Mouse (Mus musculus): ENCODE measurements around the gene Zfp874b. TPM values are rescaled to one million over a fixed set of nuclear protein-coding genes. Genes with fewer than 3 reads are reported as not detected.
A peak's percentile ranks its signal among the peaks of the same experiment; 100 is the strongest.

Gene Zfp874b
- polyA plus RNA-seq (2014; fragmentation: Nextera tagmentation; extraction: Ambion mirVana), result 2.4 TPM in 2 replicates

GRCm38 (mm10) chr13:67483625-67484423 lies at the start of gene Zfp874b:
TSS of gene Zfp874b (minus strand) at chr13:67484258.
- H3K27ac ChIP-seq (replicated peaks; ENCODE audit: low read depth, low read length), result no peak within 1 kb of the TSS
- H3K36me3 ChIP-seq (replicated peaks; ENCODE audit: control insufficient read depth, insufficient read depth, low read depth, low read length), result no peaks in the 10 kb centered on the region
- DNase-seq (ENCODE audit: low spot score), result peak; percentile 90
- peak; percentile 91 for ATAC-seq (replicated peaks; ENCODE audit: insufficient number of reproducible peaks, low FRiP score, low TSS enrichment, low read depth)
- no peaks in the 10 kb centered on the region for H3K9me3 ChIP-seq (replicated peaks; ENCODE audit: control insufficient read depth, low read length)
- WGBS, result 6% methylated on average over 20 of the region's 20 CpGs
- peak within 1 kb of the TSS; percentile 56 for H3K4me3 ChIP-seq (ENCODE audit: low read depth, low read length)
- H3K4me1 ChIP-seq (ENCODE audit: control insufficient read depth, insufficient read depth, low read length), result no peaks in the 10 kb centered on the region
- peak within 1 kb of the TSS; percentile 53 for H3K9ac ChIP-seq (replicated peaks; ENCODE audit: low read length)
- no peaks in the 10 kb centered on the region for H3K27me3 ChIP-seq (ENCODE audit: control insufficient read depth, insufficient read depth, low read length)
- H3K4me2 ChIP-seq (ENCODE audit: low read depth, low read length), result peak within 1 kb of the TSS; percentile 51

- H3K9me3 ChIP-seq (replicated peaks; ENCODE audit: control insufficient read depth, low read length), result no peaks in the 10 kb centered on the region
- DNase-seq (ENCODE audit: low spot score), result no peak
- ATAC-seq (replicated peaks; ENCODE audit: insufficient number of reproducible peaks, low FRiP score, low TSS enrichment, low read depth), result no peak
- H3K27me3 ChIP-seq (ENCODE audit: control insufficient read depth, insufficient read depth, low read length), result no peaks in the 10 kb centered on the region
- no peak overlapping the region for H3K4me2 ChIP-seq (ENCODE audit: low read depth, low read length)
- H3K4me1 ChIP-seq (ENCODE audit: control insufficient read depth, insufficient read depth, low read length), result no peaks in the 10 kb centered on the region
- no peak overlapping the region for H3K4me3 ChIP-seq (ENCODE audit: low read depth, low read length)
- H3K36me3 ChIP-seq (replicated peaks; ENCODE audit: control insufficient read depth, insufficient read depth, low read depth, low read length), result no peaks in the 10 kb centered on the region
- 81% methylated on average over 3 of the region's 3 CpGs for WGBS
- H3K27ac ChIP-seq (replicated peaks; ENCODE audit: low read depth, low read length), result no peak overlapping the region
- no peak overlapping the region for H3K9ac ChIP-seq (replicated peaks; ENCODE audit: low read length)
These were observed 43.1 kb upstream of the Zfp874b start for GRCm38 (mm10) chr13:67527049-67527730.

DNA sequence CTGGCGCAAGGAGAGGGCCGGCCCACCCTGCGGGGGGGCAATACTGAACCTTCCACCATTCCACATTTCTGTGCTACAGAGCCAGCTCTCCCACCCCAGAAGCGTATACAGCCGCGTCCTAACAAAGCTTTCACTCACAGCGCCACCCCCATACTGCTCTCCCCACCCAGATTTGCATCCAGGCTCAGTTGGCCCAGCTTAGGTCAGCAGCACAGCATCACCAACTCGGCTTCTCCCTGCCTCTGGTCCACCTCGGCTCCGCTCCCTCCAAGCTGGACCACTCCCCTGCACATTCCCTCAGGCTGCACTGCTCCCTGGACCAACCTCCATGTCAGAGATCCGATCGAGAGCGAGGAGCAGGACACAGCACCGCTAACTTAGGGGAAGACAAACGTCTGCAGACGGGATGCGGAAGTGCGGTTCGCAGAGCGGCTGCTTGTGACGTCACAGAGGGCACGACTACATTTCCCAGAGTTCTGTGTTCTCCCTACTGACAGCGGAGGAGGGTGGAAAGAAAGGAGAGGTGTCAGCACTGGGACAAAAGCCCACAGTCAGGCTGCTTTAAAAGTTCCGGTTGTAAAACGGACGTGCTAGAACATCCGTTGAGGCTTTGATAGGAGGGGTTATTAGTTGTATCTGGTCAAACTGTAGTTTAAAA lies 41.8 kb upstream of the Zfp874b start, which contains the start of the genes Gm26965 and Zfp87:
Gm26965 (minus strand) TSS at position 399 of the 658 bp plus-strand sequence.
Zfp87 (minus strand) TSS at position 425 of the 658 bp plus-strand sequence.
- H3K4me2 ChIP-seq (ENCODE audit: low read depth, low read length), result peak within 1 kb of the TSS; percentile 60
- H3K27ac ChIP-seq (replicated peaks; ENCODE audit: low read depth, low read length), result 0 out of 2 replicates have a peak within 1 kb of the TSS, but pooled peaks have one; percentile 41
- peak within 1 kb of the TSS; percentile 77 for H3K4me3 ChIP-seq (ENCODE audit: low read depth, low read length)
- H3K27me3 ChIP-seq (ENCODE audit: control insufficient read depth, insufficient read depth, low read length), result no peaks in the 10 kb centered on the region
- no peaks in the 10 kb centered on the region for H3K4me1 ChIP-seq (ENCODE audit: control insufficient read depth, insufficient read depth, low read length)
- H3K36me3 ChIP-seq (replicated peaks; ENCODE audit: control insufficient read depth, insufficient read depth, low read depth, low read length), result no peaks in the 10 kb centered on the region
- H3K9ac ChIP-seq (replicated peaks; ENCODE audit: low read length), result peak within 1 kb of the TSS; percentile 84
- peak; percentile 99 for ATAC-seq (replicated peaks; ENCODE audit: insufficient number of reproducible peaks, low FRiP score, low TSS enrichment, low read depth)
- under 1% methylated on average over 27 of the region's 27 CpGs for WGBS
- DNase-seq (ENCODE audit: low spot score), result peak; percentile 96
- no peaks in the 10 kb centered on the region for H3K9me3 ChIP-seq (replicated peaks; ENCODE audit: control insufficient read depth, low read length)

- no peak overlapping the region for H3K9ac ChIP-seq (replicated peaks; ENCODE audit: low read length)
These were observed 16.9 kb upstream of the Zfp874b start for GRCm38 (mm10) chr13:67500908-67501307.

DNA sequence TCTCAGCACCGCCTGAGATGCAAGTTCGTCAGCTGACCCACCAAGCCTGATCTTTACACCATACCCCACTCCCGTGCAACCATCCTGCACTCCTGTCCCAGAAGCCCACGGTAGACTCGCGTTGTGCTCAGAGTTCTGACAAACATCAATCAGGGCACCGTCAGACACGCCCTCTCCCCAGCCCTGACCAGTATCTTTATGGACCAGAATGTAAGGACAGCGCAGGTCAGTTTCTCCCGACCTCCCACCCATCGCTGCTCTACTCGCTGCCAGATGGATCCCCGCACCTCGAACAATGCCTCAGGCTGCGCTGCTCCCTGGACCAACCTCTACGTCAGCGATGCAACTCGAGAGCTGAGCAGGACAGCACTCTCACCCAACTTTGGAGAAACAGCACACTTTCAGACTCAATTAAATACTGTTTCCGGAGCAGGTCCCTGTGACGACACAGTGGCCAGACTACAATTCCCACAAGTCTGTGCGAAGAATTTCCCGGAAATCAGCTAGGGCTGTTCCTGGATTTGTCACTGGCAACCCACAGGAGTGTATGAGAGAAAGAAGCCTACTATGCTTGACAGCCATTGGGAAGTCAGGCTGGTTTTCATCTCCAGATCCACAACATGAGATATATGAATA lies 16.1 kb upstream of the Zfp874b start, which contains the start of gene Zfp58:
Zfp58 (minus strand) TSS at position 472 of the 636 bp plus-strand sequence.
- Histone ChIP-seq H3K4me2 (ENCODE audit: low read depth, low read length) (peak within 1 kb of the TSS; percentile 59), H3K9me3 (replicated peaks; ENCODE audit: control insufficient read depth, low read length) (no peaks in the 10 kb centered on the region), H3K36me3 (replicated peaks; ENCODE audit: control insufficient read depth, insufficient read depth, low read depth, low read length) (no peaks in the 10 kb centered on the region), H3K27me3 (ENCODE audit: control insufficient read depth, insufficient read depth, low read length) (no peaks in the 10 kb centered on the region), H3K27ac (replicated peaks; ENCODE audit: low read depth, low read length) (no peak within 1 kb of the TSS; the same call in 1 of the 2 replicates), H3K9ac (replicated peaks; ENCODE audit: low read length) (peak within 1 kb of the TSS; percentile 70), H3K4me1 (ENCODE audit: control insufficient read depth, insufficient read depth, low read length) (no peaks in the 10 kb centered on the region), H3K4me3 (ENCODE audit: low read depth, low read length) (peak within 1 kb of the TSS; percentile 79)
- under 1% methylated on average over 22 of the region's 22 CpGs for WGBS
- peak; percentile 95 for ATAC-seq (replicated peaks; ENCODE audit: insufficient number of reproducible peaks, low FRiP score, low TSS enrichment, low read depth)
- DNase-seq (ENCODE audit: low spot score), result peak; percentile 93

More at GRCm38 (mm10) chr13:67500908-67501307, 16.9 kb upstream of the Zfp874b start:
- no peaks in the 10 kb centered on the region for H3K9me3 ChIP-seq (replicated peaks; ENCODE audit: control insufficient read depth, low read length)
- no peak overlapping the region for H3K4me3 ChIP-seq (ENCODE audit: low read depth, low read length)
- H3K4me2 ChIP-seq (ENCODE audit: low read depth, low read length), result no peak overlapping the region
- H3K27me3 ChIP-seq (ENCODE audit: control insufficient read depth, insufficient read depth, low read length), result no peaks in the 10 kb centered on the region
- H3K27ac ChIP-seq (replicated peaks; ENCODE audit: low read depth, low read length), result no peak overlapping the region
- DNase-seq (ENCODE audit: low spot score) (no peak), ATAC-seq (replicated peaks; ENCODE audit: insufficient number of reproducible peaks, low FRiP score, low TSS enrichment, low read depth) (no peak)
- WGBS, result 90% methylated on average over 1 of the region's 1 CpGs
- H3K4me1 ChIP-seq (ENCODE audit: control insufficient read depth, insufficient read depth, low read length), result no peaks in the 10 kb centered on the region
- H3K36me3 ChIP-seq (replicated peaks; ENCODE audit: control insufficient read depth, insufficient read depth, low read depth, low read length), result no peaks in the 10 kb centered on the region

DNA sequence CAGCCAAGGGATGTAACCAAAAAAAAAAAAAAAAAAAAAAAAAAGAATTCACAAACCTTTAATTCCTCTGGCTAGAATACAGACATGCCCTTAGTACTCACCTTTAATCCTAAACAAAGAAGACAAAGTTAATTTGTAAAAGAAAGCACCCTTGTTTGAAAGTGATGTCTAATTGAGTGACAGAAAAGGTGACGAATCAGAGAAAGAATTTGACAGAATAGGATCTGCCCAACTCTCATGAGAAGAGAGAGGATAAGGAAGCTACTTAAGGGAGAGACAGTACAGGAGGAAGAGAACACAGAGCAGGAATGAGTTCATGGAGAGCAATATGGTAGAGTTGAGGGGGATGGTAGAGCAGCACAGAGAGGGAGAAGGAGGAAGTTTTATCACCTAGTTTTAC lies 11.6 kb upstream of the Zfp874b start:
- Histone ChIP-seq H3K36me3 (replicated peaks; ENCODE audit: control insufficient read depth, insufficient read depth, low read depth, low read length) (peaks cover 14% of the 10 kb centered on the region), H3K9me3 (replicated peaks; ENCODE audit: control insufficient read depth, low read length) (no peaks in the 10 kb centered on the region), H3K4me3 (ENCODE audit: low read depth, low read length) (no peak overlapping the region), H3K27me3 (ENCODE audit: control insufficient read depth, insufficient read depth, low read length) (no peaks in the 10 kb centered on the region), H3K27ac (replicated peaks; ENCODE audit: low read depth, low read length) (no peak overlapping the region), H3K9ac (replicated peaks; ENCODE audit: low read length) (no peak overlapping the region), H3K4me1 (ENCODE audit: control insufficient read depth, insufficient read depth, low read length) (no peaks in the 10 kb centered on the region), H3K4me2 (ENCODE audit: low read depth, low read length) (no peak overlapping the region)
- WGBS, result 93% methylated on average over 1 of the region's 1 CpGs
- DNase-seq (ENCODE audit: low spot score), result no peak
- ATAC-seq (replicated peaks; ENCODE audit: insufficient number of reproducible peaks, low FRiP score, low TSS enrichment, low read depth), result no peak

GRCm38 (mm10) chr13:67484424-67484811 lies 360 bp upstream of the Zfp874b start:
- Histone ChIP-seq H3K4me3 (ENCODE audit: low read depth, low read length) (peak overlapping the region; percentile 56), H3K9me3 (replicated peaks; ENCODE audit: control insufficient read depth, low read length) (no peaks in the 10 kb centered on the region), H3K27ac (replicated peaks; ENCODE audit: low read depth, low read length) (no peak overlapping the region), H3K4me1 (ENCODE audit: control insufficient read depth, insufficient read depth, low read length) (no peaks in the 10 kb centered on the region), H3K4me2 (ENCODE audit: low read depth, low read length) (peak overlapping the region; percentile 51), H3K9ac (replicated peaks; ENCODE audit: low read length) (peak overlapping the region; percentile 43; the same call in 1 of the 2 replicates), H3K36me3 (replicated peaks; ENCODE audit: control insufficient read depth, insufficient read depth, low read depth, low read length) (no peaks in the 10 kb centered on the region), H3K27me3 (ENCODE audit: control insufficient read depth, insufficient read depth, low read length) (no peaks in the 10 kb centered on the region)
- no peak for DNase-seq (ENCODE audit: low spot score)
- ATAC-seq (replicated peaks; ENCODE audit: insufficient number of reproducible peaks, low FRiP score, low TSS enrichment, low read depth), result 0 out of 2 replicates have a peak, but pooled peaks have one; percentile 53
- WGBS, result 36% methylated on average over 8 of the region's 8 CpGs
